15 mouse cellular contexts compared by ENCODE assay signal in the genomic region with DNA sequence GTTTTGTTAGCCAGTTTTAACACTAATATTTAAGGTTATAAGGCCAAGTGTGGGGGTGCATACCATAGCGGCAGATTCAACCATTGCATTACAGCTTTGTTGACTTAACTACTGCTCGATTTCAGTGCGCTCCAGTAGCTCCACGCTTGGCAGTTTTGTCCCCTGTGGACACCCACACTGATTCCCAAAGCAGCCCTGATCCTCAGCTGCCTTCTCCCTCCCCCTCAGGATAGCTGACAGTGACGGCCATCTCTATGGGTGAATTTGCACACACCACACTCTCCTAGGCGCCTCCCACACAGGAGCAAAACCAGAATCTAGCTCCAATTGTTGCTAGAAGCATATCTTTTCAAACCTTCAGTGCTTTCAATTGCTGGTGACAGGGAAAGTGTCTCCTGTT. TPM values are rescaled to one million over a fixed set of nuclear protein-coding genes. Genes with fewer than 3 reads are reported as not detected.
A peak's percentile ranks its signal among the peaks of the same experiment; 100 is the strongest.
DNase-seq lines count a peak whose midpoint lies in the region; ATAC-seq and TF ChIP-seq lines count a peak whose summit lies in the region.
"Had no signal": no experiment of that assay in that cellular context is flagged by ENCODE, and none has a peak within 500 bp of the region (broad histone marks: within the 10 kb centered on the region; RNA-seq: fewer than 3 reads in every experiment).

No protein-coding gene starts in this region.

- no peak overlapping the region for H3K27ac ChIP-seq in embryonic facial prominence, embryonic 12.5 days
- no peak overlapping the region for H3K27ac ChIP-seq in embryonic facial prominence, embryonic 10.5 days (replicated peaks)
- no peak overlapping the region for H3K27ac ChIP-seq in cortical plate, adult 2 months (ENCODE audit: insufficient read depth, low read length)
- H3K27ac ChIP-seq in liver, postnatal 0 days (ENCODE audit: low read depth), result 0 out of 2 replicates have a peak overlapping the region, but pooled peaks have one; percentile 29
- H3K27ac ChIP-seq: gastrocnemius, adult 2 months; kidney, embryonic 15.5 days had no signal

- no peaks in the 10 kb centered on the region for H3K27me3 ChIP-seq in embryonic facial prominence, embryonic 12.5 days
- no peaks in the 10 kb centered on the region for H3K27me3 ChIP-seq in embryonic facial prominence, embryonic 10.5 days (replicated peaks; ENCODE audit: low read depth, poor library complexity, severe bottlenecking)
- H3K27me3 ChIP-seq in liver, postnatal 0 days (ENCODE audit: insufficient read depth, low read length), result no peaks in the 10 kb centered on the region
- H3K27me3 ChIP-seq: kidney, embryonic 15.5 days; Patski had no signal

- peaks cover 63% of the 10 kb centered on the region for H3K4me1 ChIP-seq in embryonic facial prominence, embryonic 12.5 days
- peaks cover 93% of the 10 kb centered on the region for H3K4me1 ChIP-seq in embryonic facial prominence, embryonic 10.5 days
- peaks cover 31% of the 10 kb centered on the region for H3K4me1 ChIP-seq in cortical plate, adult 2 months (ENCODE audit: control insufficient read depth, insufficient read depth, low read length)
- peaks cover 76% of the 10 kb centered on the region for H3K4me1 ChIP-seq in liver, postnatal 0 days (ENCODE audit: insufficient read depth)

- no peak for ATAC-seq in embryonic facial prominence, embryonic 12.5 days (ENCODE audit: insufficient number of reproducible peaks, insufficient read depth, low FRiP score, low TSS enrichment)
- ATAC-seq in liver, postnatal 0 days, result no peak
- no peak for ATAC-seq in megakaryocyte, adult 5-6 weeks (ENCODE audit: poor library complexity, severe bottlenecking)
- ATAC-seq: Patski had no signal

- peaks cover 15% of the 10 kb centered on the region; the same call in 1 of the 2 replicates for H3K36me3 ChIP-seq in embryonic facial prominence, embryonic 12.5 days
- peaks cover 48% of the 10 kb centered on the region for H3K36me3 ChIP-seq in embryonic facial prominence, embryonic 10.5 days (replicated peaks)
- peaks cover 8% of the 10 kb centered on the region for H3K36me3 ChIP-seq in liver, postnatal 0 days (replicated peaks; ENCODE audit: insufficient read depth, low read length)
- H3K36me3 ChIP-seq: kidney, embryonic 15.5 days had no signal

- intact Hi-C loops in left cerebral cortex, postnatal 4 days (cut with DNase I), result no loop called here

- no peak for DNase-seq in embryonic facial prominence, embryonic 10.5 days (ENCODE audit: low spot score)
- DNase-seq in left cerebral cortex, adult 11 months (ENCODE audit: low spot score), result peak; percentile 57
- DNase-seq in left cerebral cortex, postnatal 4 days, result no peak
- no peak for DNase-seq in liver, postnatal 0 days
- no peak for DNase-seq in Muller cell, postnatal 12 days (ENCODE audit: inconsistent ontology term)
- DNase-seq: cerebellum, adult 9-11 months; gastrocnemius, adult 2 months; heart, postnatal 10 days; spleen, adult 18-20 months had no signal

- H3K9me3 ChIP-seq in embryonic facial prominence, embryonic 12.5 days, result no peaks in the 10 kb centered on the region
- H3K9me3 ChIP-seq in embryonic facial prominence, embryonic 10.5 days, result no peaks in the 10 kb centered on the region
- no peaks in the 10 kb centered on the region for H3K9me3 ChIP-seq in liver, postnatal 0 days (ENCODE audit: low read length)
- H3K9me3 ChIP-seq: kidney, embryonic 15.5 days had no signal

- peak overlapping the region; percentile 16; the same call in 1 of the 2 replicates for H3K9ac ChIP-seq in embryonic facial prominence, embryonic 12.5 days
- H3K9ac ChIP-seq in liver, postnatal 0 days (replicated peaks), result no peak overlapping the region
- H3K9ac ChIP-seq: kidney, embryonic 15.5 days had no signal

- no peak for TF ChIP-seq CTCF in cortical plate, adult 2 months (IDR thresholded peaks at IDR 0.05; ENCODE audit: extremely low read depth, insufficient read depth, low read length)
- TF ChIP-seq CTCF in liver, postnatal 0 days (IDR thresholded peaks at IDR 0.05; ENCODE audit: low read depth), result no peak

- peak; percentile 71; the same call in 1 of the 2 replicates for TF ChIP-seq POLR2A in cortical plate, adult 2 months (IDR thresholded peaks at IDR 0.05; ENCODE audit: extremely low read depth, insufficient read depth, low read length)

- TF ChIP-seq EP300 in liver, postnatal 0 days (IDR thresholded peaks at IDR 0.05; ENCODE audit: low read depth), result no peak

- 69% methylated on average over 6 of the region's 6 CpGs for WGBS in embryonic facial prominence, embryonic 12.5 days
- WGBS in embryonic facial prominence, embryonic 10.5 days, result 78% methylated on average over 6 of the region's 6 CpGs
- 59% methylated on average over 6 of the region's 6 CpGs for WGBS in liver, postnatal 0 days (ENCODE audit: insufficient replicate concordance)

- no peak overlapping the region for H3K4me3 ChIP-seq in embryonic facial prominence, embryonic 12.5 days
- H3K4me3 ChIP-seq in embryonic facial prominence, embryonic 10.5 days, result no peak overlapping the region
- no peak overlapping the region; the same call in 1 of the 2 replicates for H3K4me3 ChIP-seq in cortical plate, adult 2 months (ENCODE audit: insufficient read depth, low read length)
- H3K4me3 ChIP-seq in liver, postnatal 0 days (ENCODE audit: low read depth, low read length), result no peak overlapping the region
- H3K4me3 ChIP-seq: gastrocnemius, adult 2 months; kidney, embryonic 15.5 days; myocyte had no signal

- no peak overlapping the region for H3K4me2 ChIP-seq in embryonic facial prominence, embryonic 12.5 days (replicated peaks)
- no peak overlapping the region; the same call in 1 of the 2 replicates for H3K4me2 ChIP-seq in liver, postnatal 0 days (ENCODE audit: low read depth, low read length)

RNA-seq across cellular contexts. Expression of gene Foxk1, which starts 4.1 kb away (rescaled TPM):
- 7.0 and 8.4 TPM in 2 replicates for polyA plus RNA-seq in embryonic facial prominence, embryonic 12.5 days (2016; fragmentation: Nextera tagmentation; extraction: Ambion mirVana)
- polyA plus RNA-seq in embryonic facial prominence, embryonic 10.5 days (2016; fragmentation: Nextera tagmentation; extraction: Ambion mirVana), result 4.8 and 5.1 TPM in 2 replicates
- total RNA-seq in left cerebral cortex, postnatal 4 days (2021), result 10 to 100 TPM; 34.5 to 35.6 TPM
- 19.4 and 21.1 TPM in 2 replicates for polyA plus RNA-seq in cortical plate, adult 2 months (2012; rRNA removed)
- 1.7 TPM in 2 replicates for polyA plus RNA-seq in liver, postnatal 0 days (2015; fragmentation: Nextera tagmentation; extraction: Ambion mirVana)
- total RNA-seq in megakaryocyte, adult 5-6 weeks (2015), result 21.2 and 21.4 TPM in 2 replicates
- 14.5 and 19.0 TPM in 2 replicates for total RNA-seq in megakaryocyte, adult 5-6 weeks (2017)

RNA-seq across cellular contexts. Expression of gene Ap5z1, which starts 58.3 kb away (rescaled TPM):
- polyA plus RNA-seq in embryonic facial prominence, embryonic 12.5 days (2016; fragmentation: Nextera tagmentation; extraction: Ambion mirVana), result 10.8 and 12.4 TPM in 2 replicates
- 14.1 and 14.8 TPM in 2 replicates for polyA plus RNA-seq in embryonic facial prominence, embryonic 10.5 days (2016; fragmentation: Nextera tagmentation; extraction: Ambion mirVana)
- total RNA-seq in left cerebral cortex, postnatal 4 days (2021), result 10 to 100 TPM; 21.9 to 23.2 TPM
- 31.5 and 32.5 TPM in 2 replicates for polyA plus RNA-seq in cortical plate, adult 2 months (2012; rRNA removed)
- polyA plus RNA-seq in liver, postnatal 0 days (2015; fragmentation: Nextera tagmentation; extraction: Ambion mirVana), result 2.8 and 4.0 TPM in 2 replicates
- 10.3 and 10.7 TPM in 2 replicates for total RNA-seq in megakaryocyte, adult 5-6 weeks (2015)
- total RNA-seq in megakaryocyte, adult 5-6 weeks (2017), result 9.3 and 10.0 TPM in 2 replicates
